Mouse (Mus musculus) hindbrain, embryonic 10.5 days (tissue): ENCODE results near the gene D930007J09Rik. TPM values are rescaled to one million over a fixed set of nuclear protein-coding genes. Genes with fewer than 3 reads are reported as not detected.

Experiments used
- DNase-seq: peaks from one replicate; pipeline ENCODE4 v3.0.0-alpha.2; 2017; ENCODE audit warnings: low spot score
- H3K27ac ChIP-seq: fragments of 300-500 bp; sonication (generic); 2 replicates; pipeline ENCODE4 v1.5.1; 2016; ENCODE audit warnings: mild to moderate bottlenecking, moderate library complexity
- H3K27me3 ChIP-seq: fragments of 300-500 bp; sonication (generic); 2 replicates; pipeline ENCODE4 v1.6.1; 2016; ENCODE audit warnings: mild to moderate bottlenecking; ENCODE audit not compliant: poor library complexity, insufficient read depth, severe bottlenecking
- H3K36me3 ChIP-seq: fragments of 300-500 bp; sonication (generic); 2 replicates; pipeline ENCODE4 v1.6.1; 2016; ENCODE audit warnings: mild to moderate bottlenecking, moderate library complexity
- H3K4me1 ChIP-seq: fragments of 300-500 bp; sonication (generic); replicated peaks from 2 replicates; pipeline ENCODE4 v1.6.1; 2016; ENCODE audit warnings: mild to moderate bottlenecking
- H3K4me3 ChIP-seq: fragments of 300-500 bp; sonication (generic); 2 replicates; pipeline ENCODE4 v1.5.1; 2016; ENCODE audit warnings: mild to moderate bottlenecking, moderate library complexity
- H3K9me3 ChIP-seq: fragments of 300-500 bp; sonication (generic); 2 replicates; pipeline ENCODE4 v1.6.1; 2016; ENCODE audit warnings: mild to moderate bottlenecking, moderate library complexity
- WGBS: fragments of 180-500 bp; shearing (Covaris S2); methylation state at CpG from one replicate; pipeline ENCODE4 v1.1.7; 2016; 5-methylcytosine and 5-hydroxymethylcytosine counted together
- polyA plus RNA-seq: library from polyadenylated mRNA; unstranded; fragments of >200 nt; fragmentation: Nextera tagmentation; extraction: Ambion mirVana; gene quantifications from 2 replicates; pipeline ENCODE4 v1.2.1, GENCODE M21; 2016

D930007J09Rik gene
- polyA plus RNA-seq, 1 experiment from 2014 or later = not detected

DNA sequence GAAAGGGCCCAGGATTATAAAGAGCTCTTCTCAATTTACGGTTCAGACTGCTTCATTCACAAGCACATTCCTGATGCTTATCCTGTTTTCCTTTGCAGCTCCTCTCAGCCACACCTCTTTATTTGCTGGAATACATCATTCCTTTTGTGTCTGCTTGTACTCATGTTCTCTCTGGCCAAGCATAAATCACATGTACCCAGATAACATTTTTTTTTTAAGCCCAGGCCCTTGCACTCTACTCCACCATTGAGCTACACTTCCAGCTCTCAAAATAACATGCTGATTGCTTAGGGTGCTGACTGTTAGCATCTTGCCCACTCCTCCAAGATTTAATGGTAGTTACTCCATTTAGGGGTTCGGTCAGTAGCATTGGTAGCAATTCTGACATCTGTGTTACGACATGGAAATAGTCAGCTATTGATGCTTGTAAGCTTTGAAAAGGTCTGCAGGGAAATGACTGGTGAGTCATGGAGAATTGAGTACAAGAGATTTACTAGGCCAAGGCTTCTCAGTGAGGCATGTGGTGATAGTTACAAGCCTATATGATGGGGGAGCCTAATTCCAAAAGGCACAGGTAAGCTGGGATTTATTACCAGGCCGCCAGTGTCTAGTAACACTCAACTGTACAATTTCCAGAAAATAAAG is 1.2 kb upstream of the D930007J09Rik start:
- no peak overlapping the region for H3K27ac ChIP-seq
- H3K4me3 ChIP-seq = peak overlapping the region; percentile 85
- peaks cover 33% of the 10 kb centered on the region for H3K4me1 ChIP-seq
- H3K36me3 ChIP-seq = peaks cover 30% of the 10 kb centered on the region
- DNase-seq = no peak
- no peaks in the 10 kb centered on the region for H3K27me3 ChIP-seq
- H3K9me3 ChIP-seq = no peaks in the 10 kb centered on the region
- 80% methylated on average over 4 of the region's 4 CpGs for WGBS

- Histone ChIP-seq H3K27ac (peak within 1 kb of the TSS; percentile 89), H3K9me3 (no peaks in the 10 kb centered on the region), H3K4me1 (peaks cover 33% of the 10 kb centered on the region), H3K4me3 (peak within 1 kb of the TSS; percentile 85), H3K27me3 (no peaks in the 10 kb centered on the region), H3K36me3 (peaks cover 9% of the 10 kb centered on the region)
- under 1% methylated on average over 51 of the region's 51 CpGs for WGBS
- DNase-seq = peak; percentile 98
Observed at GRCm38 (mm10) chr13:32801693-32802221, 892 bp downstream of the D930007J09Rik start, which contains the start of gene Wrnip1. TSS of gene Wrnip1 (plus strand) at chr13:32802038.

GRCm38 (mm10) chr13:32800859-32801258 is 1.8 kb downstream of the D930007J09Rik start:
- Histone ChIP-seq H3K4me3 (peak overlapping the region; percentile 85), H3K9me3 (no peaks in the 10 kb centered on the region), H3K4me1 (peaks cover 33% of the 10 kb centered on the region), H3K27ac (peak overlapping the region; percentile 89), H3K27me3 (no peaks in the 10 kb centered on the region), H3K36me3 (0 out of 2 replicates have a peak, but pooled peaks cover under 1% of the 10 kb centered on the region)
- no peak for DNase-seq

- Histone ChIP-seq H3K27ac (no peak overlapping the region), H3K27me3 (no peaks in the 10 kb centered on the region), H3K4me1 (peaks cover 28% of the 10 kb centered on the region), H3K9me3 (no peaks in the 10 kb centered on the region), H3K4me3 (no peak overlapping the region), H3K36me3 (no peaks in the 10 kb centered on the region)
- 69% methylated on average over 2 of the region's 2 CpGs for WGBS
- no peak for DNase-seq
Observed at GRCm38 (mm10) chr13:32799131-32799530, 3.5 kb downstream of the D930007J09Rik start.

- Histone ChIP-seq H3K27ac (no peak overlapping the region), H3K4me3 (no peak overlapping the region), H3K36me3 (no peaks in the 10 kb centered on the region), H3K27me3 (no peaks in the 10 kb centered on the region), H3K9me3 (no peaks in the 10 kb centered on the region), H3K4me1 (peaks cover 8% of the 10 kb centered on the region)
- WGBS = 81% methylated on average over 1 of the region's 1 CpGs
- no peak for DNase-seq
Observed at GRCm38 (mm10) chr13:32797085-32797484, 5.6 kb downstream of the D930007J09Rik start.

DNA sequence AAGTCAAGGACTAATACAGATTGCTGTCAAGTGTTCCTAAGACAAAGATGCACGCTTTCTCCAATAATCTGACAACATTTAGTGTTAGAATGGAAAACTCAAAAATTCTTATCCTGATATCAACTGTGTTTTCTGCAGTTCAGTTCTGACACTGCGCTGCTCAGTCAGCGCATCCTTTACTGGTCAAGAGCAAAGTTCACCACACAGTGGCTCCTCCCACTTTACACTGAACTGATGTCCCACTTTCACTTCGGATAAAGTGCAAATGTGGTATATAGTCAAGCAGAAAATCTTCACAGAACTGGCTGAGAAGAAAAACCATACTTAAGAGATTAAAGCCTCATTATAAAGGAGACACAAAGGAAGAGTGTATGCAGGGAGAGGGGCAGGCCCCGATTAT is 7.5 kb downstream of the D930007J09Rik start:
- H3K27ac ChIP-seq = no peak overlapping the region
- H3K9me3 ChIP-seq = no peaks in the 10 kb centered on the region
- H3K4me1 ChIP-seq = no peaks in the 10 kb centered on the region
- H3K36me3 ChIP-seq = no peaks in the 10 kb centered on the region
- WGBS = 88% methylated on average over 5 of the region's 5 CpGs
- DNase-seq = no peak
- H3K27me3 ChIP-seq = no peaks in the 10 kb centered on the region
- no peak overlapping the region for H3K4me3 ChIP-seq

DNA sequence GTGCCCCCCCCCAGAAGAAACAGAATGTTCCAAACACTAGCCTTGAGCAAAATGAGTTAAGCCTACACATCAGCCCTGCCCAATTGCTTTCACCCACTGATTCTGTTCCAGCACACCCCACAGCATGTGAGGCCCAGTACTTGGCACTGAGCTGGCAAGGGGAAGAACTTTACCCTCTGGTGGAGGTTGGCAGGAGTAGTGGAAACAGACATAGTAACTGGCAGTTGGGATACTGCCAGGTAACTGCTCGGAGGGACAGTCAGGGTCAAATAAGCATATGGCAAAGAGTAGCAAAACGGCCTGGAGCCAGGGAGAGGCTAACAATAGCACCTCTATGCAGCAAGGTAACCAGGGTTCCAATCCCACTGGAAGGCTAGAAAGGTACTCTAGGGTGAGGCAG is 8.0 kb downstream of the D930007J09Rik start:
- Histone ChIP-seq H3K36me3 (no peaks in the 10 kb centered on the region), H3K9me3 (no peaks in the 10 kb centered on the region), H3K27me3 (no peaks in the 10 kb centered on the region), H3K27ac (no peak overlapping the region), H3K4me3 (no peak overlapping the region), H3K4me1 (no peaks in the 10 kb centered on the region)
- 77% methylated on average over 2 of the region's 2 CpGs for WGBS
- DNase-seq = no peak

- Histone ChIP-seq H3K4me1 (no peaks in the 10 kb centered on the region), H3K9me3 (no peaks in the 10 kb centered on the region), H3K27me3 (no peaks in the 10 kb centered on the region), H3K36me3 (no peaks in the 10 kb centered on the region), H3K27ac (no peak overlapping the region), H3K4me3 (no peak overlapping the region)
- 84% methylated on average over 4 of the region's 4 CpGs for WGBS
- DNase-seq = no peak
Observed at GRCm38 (mm10) chr13:32789781-32790180, 12.9 kb downstream of the D930007J09Rik start.

- no peaks in the 10 kb centered on the region for H3K27me3 ChIP-seq
- DNase-seq = no peak
- WGBS = 77% methylated on average over 2 of the region's 2 CpGs
- H3K4me1 ChIP-seq = no peaks in the 10 kb centered on the region
- H3K36me3 ChIP-seq = no peaks in the 10 kb centered on the region
- no peak overlapping the region for H3K4me3 ChIP-seq
- H3K9me3 ChIP-seq = no peaks in the 10 kb centered on the region
- H3K27ac ChIP-seq = no peak overlapping the region
Observed at GRCm38 (mm10) chr13:32787584-32787983, 15.1 kb downstream of the D930007J09Rik start.

DNA sequence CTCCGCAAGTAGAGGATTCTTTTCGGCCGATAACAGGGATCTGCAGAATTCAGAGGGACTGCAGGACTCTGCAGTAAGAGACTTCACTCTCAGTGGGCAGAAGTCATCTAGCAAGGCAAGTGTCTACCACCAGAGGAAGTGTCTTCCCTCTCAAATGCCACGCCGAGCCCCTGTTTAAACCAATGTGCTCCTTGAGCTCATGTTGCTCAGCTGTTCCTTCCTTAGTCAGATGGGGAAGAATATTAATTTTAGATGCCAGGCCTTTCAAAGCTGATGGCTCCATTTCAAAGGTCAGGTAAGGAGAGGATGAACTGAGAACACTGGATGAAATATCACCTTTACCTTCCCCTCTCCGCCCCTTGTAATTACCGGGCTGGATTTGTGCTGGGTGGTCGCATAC is 18.8 kb downstream of the D930007J09Rik start, which contains the start of gene Mylk4:
Mylk4 (minus strand) TSS at position 139 of the 400 bp plus-strand sequence.
- Histone ChIP-seq H3K4me1 (no peaks in the 10 kb centered on the region), H3K27ac (no peak within 1 kb of the TSS), H3K9me3 (no peaks in the 10 kb centered on the region), H3K36me3 (no peaks in the 10 kb centered on the region), H3K4me3 (no peak within 1 kb of the TSS), H3K27me3 (no peaks in the 10 kb centered on the region)
- DNase-seq = no peak
- WGBS = 84% methylated on average over 8 of the region's 8 CpGs

DNA sequence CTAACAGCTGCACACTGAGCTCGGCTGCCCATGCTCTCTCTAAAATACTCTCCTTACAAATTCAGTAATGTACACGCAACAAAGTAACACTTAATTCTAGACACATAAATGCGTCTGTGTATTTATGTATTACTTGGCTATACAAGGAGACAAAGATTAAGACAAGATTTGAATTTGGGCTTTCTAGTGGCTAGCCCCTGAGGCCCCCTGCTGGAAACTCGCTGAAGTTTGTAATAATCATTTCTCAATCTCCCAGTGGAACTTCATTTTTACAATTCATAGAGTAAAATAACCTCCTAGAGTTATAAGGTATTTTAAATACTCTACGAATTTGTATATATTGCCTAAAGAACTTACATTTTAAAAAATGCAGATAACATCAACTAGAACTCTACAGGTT is 19.6 kb downstream of the D930007J09Rik start:
- Histone ChIP-seq H3K36me3 (no peaks in the 10 kb centered on the region), H3K9me3 (no peaks in the 10 kb centered on the region), H3K27ac (no peak overlapping the region), H3K27me3 (no peaks in the 10 kb centered on the region), H3K4me3 (no peak overlapping the region), H3K4me1 (no peaks in the 10 kb centered on the region)
- DNase-seq = no peak
- WGBS = 72% methylated on average over 5 of the region's 5 CpGs

DNA sequence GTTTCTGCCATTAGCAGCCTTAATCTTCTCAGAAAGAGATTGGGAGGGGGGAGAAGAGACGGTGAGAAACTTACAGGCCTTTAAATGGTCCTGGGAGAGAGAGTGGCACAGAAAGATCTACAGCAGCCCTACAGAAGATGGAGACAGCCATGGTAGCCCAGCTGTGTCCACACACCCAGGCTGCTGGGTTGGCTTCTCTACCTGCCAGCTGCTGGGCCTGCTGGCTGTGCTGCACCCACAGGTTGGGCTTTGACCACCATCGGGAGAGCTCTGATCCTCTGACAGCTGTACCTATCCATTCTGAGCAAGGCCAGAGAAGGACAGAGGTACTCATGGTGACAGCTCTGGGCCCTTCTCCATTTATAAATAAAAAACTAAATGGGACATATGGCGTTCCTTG is 23.8 kb downstream of the D930007J09Rik start:
- no peak for DNase-seq
- Histone ChIP-seq H3K9me3 (no peaks in the 10 kb centered on the region), H3K4me1 (no peaks in the 10 kb centered on the region), H3K36me3 (no peaks in the 10 kb centered on the region), H3K27ac (no peak overlapping the region), H3K27me3 (no peaks in the 10 kb centered on the region), H3K4me3 (no peak overlapping the region)
- WGBS = 82% methylated on average over 3 of the region's 3 CpGs

GRCm38 (mm10) chr13:32776350-32776749 is 26.3 kb downstream of the D930007J09Rik start:
- no peaks in the 10 kb centered on the region for H3K9me3 ChIP-seq
- H3K4me3 ChIP-seq = no peak overlapping the region
- H3K4me1 ChIP-seq = no peaks in the 10 kb centered on the region
- no peak overlapping the region for H3K27ac ChIP-seq
- DNase-seq = no peak
- H3K36me3 ChIP-seq = no peaks in the 10 kb centered on the region
- no peaks in the 10 kb centered on the region for H3K27me3 ChIP-seq
- WGBS = 90% methylated on average over 10 of the region's 10 CpGs
